Mouse (Mus musculus): ENCODE data around the gene Gba. TPM values are rescaled to one million over a fixed set of nuclear protein-coding genes. Genes with fewer than 3 reads are reported as not detected.

Gene Gba
- polyA plus RNA-seq, 2 experiments, result 51.2 to 53.3 TPM

GRCm38 (mm10) chr3:89161786-89162185, 40.9 kb upstream of the Gba start:
- H3K4me2 ChIP-seq (replicated peaks; ENCODE audit: low read depth, low read length, severe bottlenecking), result no peak overlapping the region
- no peak for ATAC-seq (ENCODE audit: low FRiP score, low read depth)
- WGBS, result 71% methylated on average over 4 of the region's 4 CpGs

GRCm38 (mm10) chr3:89163123-89163522, 39.6 kb upstream of the Gba start:
- no peak for TF ChIP-seq POLR2A (IDR thresholded peaks at IDR 0.05; ENCODE audit: borderline replicate concordance, extremely low read depth, insufficient read depth, insufficient read length)
- 63% methylated on average over 1 of the region's 1 CpGs for WGBS
- Histone ChIP-seq H3K9me3 (ENCODE audit: control insufficient read depth, low read length) (no peaks in the 10 kb centered on the region), H3K9ac (ENCODE audit: low read depth, low read length, severe bottlenecking) (no peak overlapping the region), H3K27me3 (ENCODE audit: control insufficient read depth, insufficient read depth, low read length) (peaks cover 15% of the 10 kb centered on the region), H3K4me2 (replicated peaks; ENCODE audit: low read depth, low read length, severe bottlenecking) (no peak overlapping the region), H3K4me3 (replicated peaks; ENCODE audit: low read length) (no peak overlapping the region), H3K4me1 (ENCODE audit: control insufficient read depth, insufficient read depth, low read length) (peaks cover 21% of the 10 kb centered on the region), H3K36me3 (ENCODE audit: control insufficient read depth, insufficient read depth, low read length) (peaks cover 19% of the 10 kb centered on the region), H3K27ac (replicated peaks; ENCODE audit: low read depth, low read length) (no peak overlapping the region)
- DNase-seq (ENCODE audit: low spot score) (no peak), ATAC-seq (ENCODE audit: low FRiP score, low read depth) (no peak)

More at GRCm38 (mm10) chr3:89161786-89162185, 40.9 kb upstream of the Gba start:
- H3K27ac ChIP-seq (replicated peaks; ENCODE audit: low read depth, low read length), result no peak overlapping the region
- peaks cover 6% of the 10 kb centered on the region for H3K36me3 ChIP-seq (ENCODE audit: control insufficient read depth, insufficient read depth, low read length)
- TF ChIP-seq POLR2A (IDR thresholded peaks at IDR 0.05; ENCODE audit: borderline replicate concordance, extremely low read depth, insufficient read depth, insufficient read length), result no peak
- H3K4me3 ChIP-seq (replicated peaks; ENCODE audit: low read length), result no peak overlapping the region
- peaks cover 21% of the 10 kb centered on the region for H3K4me1 ChIP-seq (ENCODE audit: control insufficient read depth, insufficient read depth, low read length)
- H3K9ac ChIP-seq (ENCODE audit: low read depth, low read length, severe bottlenecking), result no peak overlapping the region
- H3K9me3 ChIP-seq (ENCODE audit: control insufficient read depth, low read length), result no peaks in the 10 kb centered on the region
- no peak for DNase-seq (ENCODE audit: low spot score)
- peaks cover 17% of the 10 kb centered on the region for H3K27me3 ChIP-seq (ENCODE audit: control insufficient read depth, insufficient read depth, low read length)

- peak overlapping the region; percentile 96; the same call in 1 of the 2 replicates for H3K9ac ChIP-seq (ENCODE audit: low read depth, low read length, severe bottlenecking)
- no peak overlapping the region for H3K27ac ChIP-seq (replicated peaks; ENCODE audit: low read depth, low read length)
Measured at GRCm38 (mm10) chr3:89163643-89164245, 39.0 kb upstream of the Gba start.

GRCm38 (mm10) chr3:89164506-89165267, 38.0 kb upstream of the Gba start, which contains the start of gene Clk2:
TSS of gene Clk2 (plus strand) at chr3:89164795.
- H3K4me3 ChIP-seq (replicated peaks; ENCODE audit: low read length), result peak within 1 kb of the TSS; percentile 81
- ATAC-seq (ENCODE audit: low FRiP score, low read depth), result peak; percentile 97
- peak; percentile 89 for DNase-seq (ENCODE audit: low spot score)
- H3K4me1 ChIP-seq (ENCODE audit: control insufficient read depth, insufficient read depth, low read length), result peaks cover 13% of the 10 kb centered on the region
- H3K27ac ChIP-seq (replicated peaks; ENCODE audit: low read depth, low read length), result peak within 1 kb of the TSS; percentile 97
- H3K27me3 ChIP-seq (ENCODE audit: control insufficient read depth, insufficient read depth, low read length), result no peaks in the 10 kb centered on the region
- H3K9me3 ChIP-seq (ENCODE audit: control insufficient read depth, low read length), result no peaks in the 10 kb centered on the region
- peaks cover 34% of the 10 kb centered on the region for H3K36me3 ChIP-seq (ENCODE audit: control insufficient read depth, insufficient read depth, low read length)
- peak; percentile 72; the same call in 1 of the 2 replicates for TF ChIP-seq POLR2A (IDR thresholded peaks at IDR 0.05; ENCODE audit: borderline replicate concordance, extremely low read depth, insufficient read depth, insufficient read length)
- H3K4me2 ChIP-seq (replicated peaks; ENCODE audit: low read depth, low read length, severe bottlenecking), result peak within 1 kb of the TSS; percentile 47
- WGBS, result under 1% methylated on average over 74 of the region's 79 CpGs
- H3K9ac ChIP-seq (ENCODE audit: low read depth, low read length, severe bottlenecking), result peak within 1 kb of the TSS; percentile 96

More at GRCm38 (mm10) chr3:89163643-89164245, 39.0 kb upstream of the Gba start:
- Histone ChIP-seq H3K4me1 (ENCODE audit: control insufficient read depth, insufficient read depth, low read length) (peaks cover 21% of the 10 kb centered on the region), H3K4me3 (replicated peaks; ENCODE audit: low read length) (peak overlapping the region; percentile 81), H3K36me3 (ENCODE audit: control insufficient read depth, insufficient read depth, low read length) (peaks cover 25% of the 10 kb centered on the region), H3K27me3 (ENCODE audit: control insufficient read depth, insufficient read depth, low read length) (peaks cover 9% of the 10 kb centered on the region), H3K9me3 (ENCODE audit: control insufficient read depth, low read length) (no peaks in the 10 kb centered on the region), H3K4me2 (replicated peaks; ENCODE audit: low read depth, low read length, severe bottlenecking) (peak overlapping the region; percentile 47)
- TF ChIP-seq POLR2A (IDR thresholded peaks at IDR 0.05; ENCODE audit: borderline replicate concordance, extremely low read depth, insufficient read depth, insufficient read length), result no peak
- no peak for DNase-seq (ENCODE audit: low spot score)
- no peak for ATAC-seq (ENCODE audit: low FRiP score, low read depth)
- 70% methylated on average over 5 of the region's 5 CpGs for WGBS

GRCm38 (mm10) chr3:89165268-89165870, 37.4 kb upstream of the Gba start:
- ATAC-seq (ENCODE audit: low FRiP score, low read depth), result no peak
- Histone ChIP-seq H3K27ac (replicated peaks; ENCODE audit: low read depth, low read length) (peak overlapping the region; percentile 97), H3K27me3 (ENCODE audit: control insufficient read depth, insufficient read depth, low read length) (no peaks in the 10 kb centered on the region), H3K4me3 (replicated peaks; ENCODE audit: low read length) (peak overlapping the region; percentile 81), H3K4me1 (ENCODE audit: control insufficient read depth, insufficient read depth, low read length) (peaks cover 12% of the 10 kb centered on the region), H3K9me3 (ENCODE audit: control insufficient read depth, low read length) (no peaks in the 10 kb centered on the region), H3K9ac (ENCODE audit: low read depth, low read length, severe bottlenecking) (peak overlapping the region; percentile 96), H3K4me2 (replicated peaks; ENCODE audit: low read depth, low read length, severe bottlenecking) (peak overlapping the region; percentile 47), H3K36me3 (ENCODE audit: control insufficient read depth, insufficient read depth, low read length) (peaks cover 41% of the 10 kb centered on the region)
- TF ChIP-seq POLR2A (IDR thresholded peaks at IDR 0.05; ENCODE audit: borderline replicate concordance, extremely low read depth, insufficient read depth, insufficient read length), result no peak
- WGBS, result 16% methylated on average over 12 of the region's 12 CpGs
- DNase-seq (ENCODE audit: low spot score), result no peak

All from limb, embryonic 14.5 days (tissue).